Mouse (Mus musculus) brain, adult 2 months (tissue): Measurements from ENCODE around the gene Helt.

Experiments used
- DNase-seq: peaks from one replicate; pipeline ENCODE4 v3.0.0; 2011; ENCODE audit warnings: low read depth, low spot score

Gene Helt

DNA sequence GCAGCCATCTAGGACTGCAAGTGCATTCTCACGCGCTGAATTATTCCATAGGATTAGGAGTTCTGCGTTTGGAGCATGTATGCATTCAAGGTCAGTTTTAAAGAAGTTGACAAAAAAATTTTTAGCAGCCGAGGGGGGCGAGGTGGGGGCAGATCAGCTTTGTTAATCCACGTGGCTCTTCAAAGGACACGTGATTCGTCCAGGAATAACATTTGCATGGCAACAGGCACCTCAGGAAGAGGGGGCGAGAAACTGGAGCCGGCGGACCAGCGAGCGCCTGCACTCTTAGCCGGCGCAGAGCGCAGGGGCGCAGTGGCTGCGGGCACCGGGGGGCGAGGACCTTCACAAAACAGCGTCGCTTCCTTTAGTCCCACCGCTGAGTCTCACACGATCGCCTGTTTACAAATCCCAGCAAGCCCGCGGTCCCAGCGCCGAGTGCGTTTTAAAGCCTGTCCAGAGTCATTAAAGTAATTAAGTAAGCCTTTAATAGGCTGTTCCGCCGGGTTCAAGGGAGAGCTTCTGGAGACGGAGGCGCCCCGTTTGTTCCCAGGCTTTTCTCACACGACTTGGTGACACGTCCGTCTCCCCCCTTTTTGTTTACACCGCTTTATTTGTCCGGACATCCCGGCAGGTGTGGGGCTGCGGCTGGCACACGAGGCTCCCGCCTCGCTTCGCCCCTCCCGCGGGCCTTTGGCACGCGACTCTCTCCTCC is at the start of gene Helt:
TSS of gene Helt (minus strand) at position 491 of the 712 bp plus-strand sequence.
- no peak for DNase-seq

DNA sequence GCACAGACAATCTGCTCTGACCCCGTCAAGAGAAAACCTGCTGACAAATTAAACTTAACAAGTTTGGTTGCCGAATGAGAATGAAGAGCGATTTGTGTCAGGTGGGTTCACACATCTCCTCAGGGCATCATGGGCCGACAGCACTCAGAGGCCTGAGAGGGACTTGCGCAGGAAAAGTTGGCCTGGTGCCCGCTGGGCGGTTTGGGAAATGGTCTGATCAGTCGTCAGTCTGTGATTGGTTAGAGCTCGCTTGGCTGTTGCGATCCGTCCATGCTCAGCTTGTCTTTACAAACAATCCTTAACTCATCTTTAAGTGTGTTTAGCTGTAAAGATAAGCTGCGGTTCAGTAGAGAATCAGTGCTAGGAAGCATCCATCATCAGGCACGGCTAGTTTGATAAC is 47.8 kb upstream of the Helt start:
- no peak for DNase-seq

DNA sequence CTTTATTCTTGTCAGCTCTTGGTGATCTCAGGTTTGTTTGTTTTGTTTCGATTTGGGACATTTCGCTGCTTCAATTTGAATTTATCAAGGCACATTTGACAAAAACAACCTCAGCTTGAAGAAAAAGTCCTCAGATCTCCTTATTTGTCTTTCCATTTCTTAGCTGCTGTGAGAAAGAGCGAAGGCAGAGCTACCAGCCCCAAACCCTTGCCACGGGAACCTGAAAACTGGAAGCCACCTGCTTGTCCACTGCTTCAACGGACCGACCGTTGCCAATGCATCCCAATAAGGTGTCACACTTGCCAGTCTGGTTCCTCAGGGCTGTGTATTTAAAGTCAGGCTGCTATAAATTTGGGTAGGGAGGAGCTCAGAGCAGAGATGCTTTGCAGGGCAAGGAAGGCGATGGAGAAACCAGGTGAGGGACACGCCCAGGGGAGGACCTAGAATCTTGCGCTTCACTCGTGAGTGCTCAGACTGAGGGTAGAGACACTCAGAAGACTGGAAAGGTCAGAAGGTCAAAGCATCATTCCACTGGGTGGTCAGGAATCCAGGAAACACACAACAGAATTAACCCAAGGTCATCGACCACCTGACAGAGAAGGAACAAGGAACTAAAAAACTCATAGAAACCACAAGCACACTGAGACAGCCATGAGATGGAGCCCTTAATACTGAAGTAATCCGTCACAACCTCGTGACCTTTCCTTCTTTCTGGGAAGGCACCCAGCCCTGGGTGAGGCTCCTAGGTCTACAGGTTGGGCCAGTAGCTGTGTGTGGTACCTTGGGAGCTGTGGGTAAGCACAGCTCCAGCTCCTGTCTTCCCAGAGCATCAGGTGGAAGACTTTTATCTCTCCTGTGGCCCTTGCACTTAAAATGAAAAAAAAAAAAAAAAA is 46.2 kb upstream of the Helt start:
- no peak for DNase-seq

DNA sequence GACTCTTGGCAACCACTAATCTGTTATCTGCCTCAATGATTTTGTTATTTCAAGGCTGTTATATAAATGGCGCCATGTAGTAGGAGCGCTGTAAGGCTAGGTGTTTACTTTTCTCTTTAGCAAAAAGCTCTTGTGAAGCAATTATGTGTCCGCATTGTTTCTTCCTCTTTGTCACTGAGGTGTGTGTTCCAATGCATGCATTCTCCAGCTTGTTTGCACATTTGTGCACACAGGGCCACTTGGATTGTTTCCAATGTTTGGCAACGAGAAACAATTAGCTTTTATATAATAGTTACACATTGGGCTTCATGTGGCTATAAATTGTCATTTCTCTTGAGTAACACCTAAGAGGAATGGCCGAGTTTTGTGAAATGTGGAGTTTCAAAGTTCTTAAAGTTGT is 44.8 kb upstream of the Helt start:
- DNase-seq, result no peak

DNA sequence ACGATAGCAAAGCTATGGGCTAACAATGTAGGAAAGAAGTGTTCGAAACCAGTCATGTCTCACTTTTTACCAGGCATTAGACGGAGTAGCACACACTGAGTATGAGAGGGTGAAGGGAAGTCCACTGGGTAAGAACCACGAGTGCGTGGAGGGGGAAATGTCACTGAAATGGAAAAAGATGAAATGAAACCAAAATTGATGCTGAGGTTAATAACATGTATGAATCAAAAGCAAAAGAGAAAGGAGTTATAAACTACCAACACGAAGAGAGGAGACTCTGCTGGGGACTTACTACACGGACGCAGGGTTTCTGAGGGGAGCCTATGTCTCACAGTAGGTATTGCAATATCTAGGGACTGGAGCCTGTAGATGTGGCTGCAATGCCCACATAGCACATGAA is 41.9 kb upstream of the Helt start:
- no peak for DNase-seq

DNA sequence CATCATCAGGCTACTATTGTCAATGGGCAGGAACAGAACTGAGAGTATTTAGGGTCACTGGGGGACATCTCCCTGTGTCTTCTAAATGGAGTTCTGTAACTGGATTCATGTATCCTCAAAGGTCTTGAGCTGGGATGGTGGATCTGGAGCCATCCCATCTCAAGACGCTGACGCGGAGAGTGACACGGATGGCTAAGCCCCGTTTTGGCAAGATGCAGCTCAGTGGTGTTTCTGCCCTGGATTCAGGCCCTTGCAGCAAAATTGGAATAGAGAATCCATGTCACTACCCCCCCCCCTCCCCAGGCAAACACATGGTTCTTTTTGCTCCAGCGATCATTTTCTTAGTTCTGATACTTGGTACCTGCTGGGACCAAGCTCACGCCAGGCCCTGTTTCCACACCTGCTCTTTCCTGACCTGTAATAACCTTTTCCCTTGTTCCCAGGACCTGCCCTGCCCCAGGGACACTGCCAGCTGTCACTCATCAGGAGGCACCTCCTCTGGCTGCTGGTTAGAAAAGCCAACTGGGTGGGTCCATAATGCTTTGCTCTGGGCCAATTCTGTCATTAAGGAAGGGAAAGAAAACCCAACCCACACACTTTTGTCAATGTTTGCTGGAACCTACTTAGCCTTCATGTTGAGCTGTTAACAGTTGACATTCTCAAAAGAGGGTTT is 38.1 kb upstream of the Helt start:
- DNase-seq, result peak; percentile 5

DNA sequence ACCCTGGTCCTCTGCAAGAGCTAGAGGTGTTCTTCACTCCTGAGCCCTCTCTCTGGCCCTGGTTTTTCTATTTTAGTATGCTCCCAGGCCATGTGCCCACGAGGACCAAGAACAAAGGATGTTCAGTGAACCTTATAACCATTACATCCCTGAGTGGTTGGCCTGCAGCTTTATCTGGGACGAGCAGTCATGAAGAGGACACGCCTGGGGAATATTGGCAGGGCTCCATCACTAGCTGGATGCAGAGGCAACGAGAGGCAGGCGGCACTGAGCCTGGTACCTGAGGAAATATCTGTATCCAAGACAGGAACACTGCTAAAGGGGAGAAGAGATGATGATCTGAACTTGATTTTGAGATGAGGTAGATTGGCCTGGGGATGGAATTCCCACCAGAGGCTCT is 37.3 kb upstream of the Helt start:
- DNase-seq, result peak; percentile 5

DNA sequence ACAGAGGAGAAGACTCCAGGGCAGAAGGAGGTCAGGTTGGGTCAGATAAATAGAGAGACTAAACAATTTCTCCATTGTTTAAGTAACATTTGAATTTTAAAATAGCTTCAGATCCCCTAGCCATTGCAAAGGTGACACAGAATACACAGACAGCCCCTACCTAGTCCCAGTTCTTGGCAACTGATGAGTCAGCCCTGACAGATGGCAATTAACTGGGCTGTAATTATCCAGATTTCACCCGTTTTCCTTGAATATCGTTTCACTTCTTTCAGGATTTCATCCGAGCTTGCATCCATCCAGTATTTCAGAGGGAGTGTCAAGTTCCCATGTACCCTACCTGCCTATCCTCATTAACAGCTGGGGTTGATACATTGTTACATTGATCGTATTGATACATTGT is 34.9 kb upstream of the Helt start:
- peak; percentile 52 for DNase-seq

DNA sequence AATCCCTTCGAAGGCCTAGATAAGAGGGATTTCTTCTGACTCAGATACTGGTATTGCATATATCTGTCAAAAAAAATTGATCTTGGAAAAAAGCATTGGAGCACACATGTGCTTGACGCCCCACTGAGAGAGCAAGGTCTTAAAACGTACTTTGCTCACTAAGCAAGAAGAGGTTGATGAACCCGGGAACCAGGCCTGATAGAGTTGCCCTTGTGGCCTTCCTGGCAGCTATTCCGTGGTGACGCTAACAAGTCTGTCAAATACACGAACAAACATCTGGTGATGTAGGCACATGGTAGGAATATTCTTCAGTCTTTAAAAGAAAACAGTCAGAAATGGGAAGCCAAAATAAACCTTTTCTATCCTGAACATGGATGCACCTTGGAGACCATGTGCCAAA is 32.8 kb upstream of the Helt start:
- no peak for DNase-seq

DNA sequence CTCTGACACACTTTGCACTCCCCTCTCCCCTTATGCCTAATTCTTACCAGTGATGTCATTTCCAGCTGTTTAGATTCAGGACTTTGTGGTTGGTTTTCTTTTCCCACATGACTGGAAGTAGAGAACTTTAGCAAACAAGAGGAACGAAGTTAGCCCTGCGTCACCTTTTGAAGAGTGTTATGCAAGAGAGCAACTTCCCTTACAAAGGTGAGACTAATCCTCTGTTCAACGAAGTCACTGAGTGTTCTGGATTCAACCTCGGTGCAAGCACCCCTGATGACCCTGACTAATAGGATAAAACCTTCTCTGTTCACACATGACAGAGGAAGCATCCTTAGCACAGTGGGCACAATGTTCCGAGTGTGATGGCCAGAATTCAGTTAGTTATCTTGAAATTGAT is 32.2 kb upstream of the Helt start:
- DNase-seq, result no peak

DNA sequence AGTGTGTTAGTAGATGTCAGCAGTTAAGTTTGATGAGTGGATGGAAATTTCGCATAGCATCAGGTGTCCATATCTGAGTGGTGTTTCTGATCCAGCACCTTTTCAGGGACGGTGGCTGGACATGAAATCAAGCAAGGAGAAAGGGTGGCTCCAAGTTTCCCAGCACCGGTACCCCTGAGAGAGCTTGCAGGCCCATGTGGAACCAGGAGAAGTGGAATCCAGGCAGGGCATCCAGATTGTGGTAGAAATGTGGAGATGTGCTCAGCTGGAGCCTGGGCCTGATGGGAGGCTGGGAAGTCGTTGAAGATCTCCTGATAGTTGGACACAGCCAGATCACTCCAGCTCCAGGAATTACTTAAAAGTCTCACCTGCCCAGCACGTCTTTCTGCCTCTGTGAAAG is 30.2 kb upstream of the Helt start:
- DNase-seq, result no peak

DNA sequence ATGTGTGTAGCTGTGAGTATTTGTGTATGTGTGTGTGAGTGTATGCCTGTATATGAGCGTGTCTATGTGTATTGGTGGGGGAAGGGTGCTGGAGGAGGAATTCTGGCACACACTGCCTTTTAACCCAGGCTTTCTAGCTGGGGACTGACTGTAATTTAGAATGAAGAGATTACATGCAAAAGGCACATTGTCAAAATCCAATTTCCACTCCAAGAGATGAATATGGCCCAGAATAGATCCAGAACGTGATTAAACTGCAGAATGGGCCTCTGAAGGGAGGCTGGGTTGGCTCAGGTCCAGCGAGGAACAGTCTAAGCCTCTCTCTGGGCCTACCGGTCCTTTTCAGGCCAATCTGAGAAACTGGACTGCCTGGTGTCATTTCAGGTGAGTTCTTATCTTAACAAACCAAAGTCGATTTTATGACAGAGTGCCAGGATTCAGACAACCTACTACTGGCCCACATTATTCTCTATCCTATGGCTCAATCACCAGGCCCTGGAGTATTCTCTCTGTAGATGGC is 29.3 kb upstream of the Helt start:
- peak; percentile 19 for DNase-seq

DNA sequence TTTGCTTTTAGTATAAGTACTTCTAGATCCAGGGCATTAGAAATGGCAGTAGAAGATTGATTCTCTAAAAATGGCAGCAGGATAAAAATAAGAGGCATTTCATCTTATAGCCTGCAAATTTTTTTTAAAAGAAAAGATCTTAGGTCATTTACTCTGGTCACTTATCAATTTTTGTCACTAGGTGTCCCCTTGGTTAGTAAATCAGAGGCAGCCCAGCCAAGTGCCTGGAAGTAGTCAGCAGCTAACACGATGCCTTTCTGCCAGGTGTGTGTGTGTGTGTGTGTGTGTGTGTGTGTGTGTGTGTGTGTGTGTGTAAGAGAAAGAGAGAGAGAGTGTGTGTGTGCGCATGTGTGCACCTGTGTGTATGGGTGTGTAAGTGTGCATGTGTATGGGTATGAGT is 28.4 kb upstream of the Helt start:
- DNase-seq, result peak; percentile 13

DNA sequence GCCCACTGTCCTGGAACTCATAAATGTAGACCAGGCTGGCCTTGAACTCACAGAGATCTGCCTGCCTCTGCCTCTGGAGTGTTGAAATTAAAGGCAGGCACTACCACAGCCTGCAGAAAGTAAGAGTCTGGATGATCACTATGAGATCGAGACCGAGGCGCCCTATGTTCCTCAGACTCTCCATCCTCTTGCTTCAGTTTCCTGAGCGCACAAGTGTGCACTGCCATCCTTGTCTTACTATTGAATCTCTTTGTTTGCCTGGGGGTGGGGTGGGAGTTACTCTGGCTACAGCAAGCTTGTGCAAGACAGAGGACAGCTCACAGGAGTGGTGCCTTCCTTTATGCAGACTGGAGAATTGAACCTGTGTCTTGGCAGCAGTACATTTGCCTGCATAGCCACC is 27.9 kb upstream of the Helt start:
- no peak for DNase-seq

DNA sequence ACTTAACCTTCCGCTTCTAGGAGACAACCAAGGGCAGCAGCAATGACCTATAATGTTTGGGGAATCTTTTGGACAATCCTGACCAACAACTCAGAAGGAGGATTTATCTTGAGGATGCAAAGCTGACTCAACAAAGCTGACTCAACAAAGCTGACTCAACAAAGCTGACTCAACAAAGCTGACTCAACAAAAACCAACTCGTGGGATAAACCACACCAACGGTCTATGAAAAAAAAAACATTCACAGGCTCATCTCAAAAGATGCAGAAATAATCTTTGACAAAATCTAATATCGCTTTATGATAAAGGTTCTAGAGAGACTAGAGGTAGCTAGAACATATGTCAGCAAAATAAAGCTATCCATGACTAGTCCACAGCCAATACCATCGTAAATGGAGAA is 24.3 kb upstream of the Helt start:
- DNase-seq, result no peak

DNA sequence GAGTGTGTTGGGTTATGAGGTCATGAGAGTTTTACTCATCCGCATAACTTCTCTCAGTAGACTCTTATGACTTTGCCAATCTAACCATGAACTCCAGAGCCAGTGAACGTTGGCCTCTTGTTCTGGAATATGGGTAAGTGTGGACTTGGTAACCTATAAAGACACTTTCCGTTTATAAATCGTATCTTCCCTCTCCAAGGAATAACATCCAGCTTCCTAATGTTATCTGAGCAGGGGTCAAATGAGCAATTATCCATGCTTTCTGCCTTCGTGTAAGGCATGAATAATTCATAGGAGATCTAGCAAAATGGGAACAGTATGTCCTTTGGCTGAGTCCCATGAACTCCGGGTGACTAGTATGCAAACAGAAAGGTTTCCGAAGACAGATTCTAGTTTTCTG is 22.7 kb upstream of the Helt start:
- no peak for DNase-seq

DNA sequence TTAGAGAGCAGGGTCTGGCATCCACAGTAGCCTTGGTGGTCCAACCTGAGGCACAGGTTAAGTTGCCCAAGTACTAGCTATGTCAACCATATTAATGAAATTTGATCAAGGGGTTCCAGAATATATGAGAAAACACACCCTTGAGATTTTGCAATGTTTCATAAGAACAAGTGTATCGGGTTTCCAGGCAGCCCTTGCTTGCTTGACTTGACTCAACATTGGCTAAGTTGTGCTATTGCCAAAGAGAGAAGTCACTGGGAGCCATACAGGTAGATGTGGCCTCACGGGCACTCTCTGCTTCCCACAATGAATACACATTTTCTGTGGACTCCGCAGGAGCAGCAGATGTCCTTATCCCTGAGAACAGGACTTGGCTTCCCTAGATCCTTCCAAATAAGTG is 19.3 kb upstream of the Helt start:
- DNase-seq, result no peak

DNA sequence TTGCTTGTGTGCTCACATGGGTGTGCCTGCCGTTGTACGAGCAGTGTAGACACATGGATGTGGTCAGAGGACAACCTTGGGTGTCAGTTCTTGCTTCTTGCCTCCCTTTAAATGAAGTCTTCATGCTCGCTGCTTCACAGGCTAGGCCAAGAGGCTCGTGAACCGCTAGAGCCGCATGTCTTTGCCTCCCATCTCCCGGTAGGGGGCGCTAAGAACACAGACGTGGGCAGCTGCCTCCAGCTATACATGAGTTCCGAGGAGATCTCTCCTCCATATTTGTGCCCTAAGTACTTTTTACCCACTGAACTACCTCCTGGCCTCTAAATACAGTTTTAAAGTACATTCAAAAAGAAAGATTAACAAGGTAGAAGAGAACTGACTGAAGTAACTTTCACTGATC is 16.7 kb upstream of the Helt start:
- peak; percentile 89 for DNase-seq

DNA sequence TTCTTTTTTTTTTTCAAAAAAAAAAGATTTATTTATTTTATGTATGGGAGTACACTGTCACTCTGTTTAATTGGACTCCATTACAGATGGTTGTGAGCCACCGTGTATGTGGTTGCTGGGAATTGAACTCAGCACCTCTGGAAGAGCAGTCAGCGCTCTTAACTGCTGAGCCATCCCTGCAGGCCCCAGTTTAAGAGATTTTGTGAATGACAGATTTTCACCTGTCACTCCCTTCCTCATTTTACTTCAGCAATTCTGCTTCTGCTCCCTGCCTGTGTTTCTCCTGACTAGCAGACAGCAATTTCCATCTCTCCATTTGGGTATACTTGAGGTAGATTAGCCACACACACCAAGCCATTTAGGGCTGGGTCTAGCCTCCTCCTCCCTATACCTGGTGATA is 13.7 kb upstream of the Helt start:
- no peak for DNase-seq

DNA sequence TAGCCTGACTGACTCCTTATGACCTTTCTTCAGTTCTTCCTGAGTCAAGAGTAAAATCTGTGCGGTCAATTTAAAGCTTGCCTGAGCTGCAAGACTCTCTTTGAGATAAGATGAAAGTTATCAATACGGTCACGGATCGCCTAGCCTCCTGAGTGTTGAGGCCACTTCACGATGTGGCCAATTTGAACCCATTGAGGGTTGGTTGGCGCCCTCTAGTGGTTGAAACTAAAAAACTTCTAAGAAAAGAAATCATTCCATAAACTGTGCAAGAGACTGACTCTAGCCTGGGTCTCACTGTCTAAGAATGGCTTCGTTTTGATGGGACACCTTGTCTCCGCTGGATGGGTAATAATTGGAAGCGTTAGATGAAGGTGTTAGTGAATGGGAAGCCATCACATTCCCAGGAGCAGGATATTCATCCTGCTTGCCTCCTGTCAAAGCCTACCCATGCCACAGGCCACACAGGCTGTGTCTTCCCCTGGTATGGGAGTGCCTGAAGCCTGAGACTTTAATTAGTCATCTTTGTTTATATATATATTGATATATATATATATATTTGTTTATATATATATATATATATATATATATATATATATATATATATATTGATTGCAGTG is 11.4 kb upstream of the Helt start:
- peak; percentile 67 for DNase-seq

DNA sequence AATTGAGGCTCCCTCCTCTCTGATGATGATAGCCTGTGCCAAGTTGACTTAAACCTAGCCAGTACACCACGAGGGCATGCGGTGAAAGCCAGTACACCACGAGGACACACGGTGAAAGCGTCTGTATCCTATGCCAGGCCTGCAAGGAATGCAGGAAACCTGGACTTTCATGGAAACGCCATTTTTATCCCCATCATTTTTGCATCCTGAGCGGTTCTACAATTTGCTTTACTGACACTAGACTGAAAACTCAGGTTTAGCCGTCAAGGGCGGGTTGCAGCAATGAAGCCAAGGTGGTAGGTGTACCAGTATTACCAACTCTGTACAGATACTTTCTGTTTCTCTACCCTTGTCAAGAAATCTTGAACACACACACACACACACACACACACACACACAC is 7.7 kb upstream of the Helt start:
- DNase-seq, result no peak

DNA sequence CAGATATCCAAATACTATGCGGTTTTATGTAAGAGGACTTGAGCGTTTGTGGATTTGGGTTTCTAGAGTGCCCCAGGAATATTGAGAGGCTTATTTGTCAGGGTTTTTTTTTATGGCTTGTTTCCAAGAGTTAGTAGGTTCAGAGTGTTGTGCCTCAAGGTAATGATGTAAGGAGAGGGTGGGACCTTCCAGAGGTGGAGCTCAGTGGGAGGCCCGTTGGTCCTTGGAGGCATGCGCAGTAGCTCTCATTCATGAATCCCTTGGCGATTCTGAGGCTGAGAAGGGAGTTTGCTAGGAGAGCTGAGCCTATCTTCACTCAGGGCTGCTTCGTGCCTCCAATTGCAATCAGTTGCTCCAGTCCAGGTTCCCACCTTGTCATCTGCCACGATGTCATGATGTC is 4.4 kb upstream of the Helt start:
- no peak for DNase-seq
